Mouse (Mus musculus) midbrain, embryonic 15.5 days (tissue): ENCODE measurements around the gene Esyt3. TPM values are rescaled to one million over a fixed set of nuclear protein-coding genes. Genes with fewer than 3 reads are reported as not detected.

Source experiments
- ATAC-seq: fragments of 200-750 bp; cut with Nextera tagmentation; replicated peaks from 2 replicates; pipeline ENCODE4 v1.8.0; 2017; ENCODE audit warnings: moderate TSS enrichment
- H3K27ac ChIP-seq: fragments of 300-500 bp; sonication (generic); 2 replicates; pipeline ENCODE4 v1.5.1; 2015; ENCODE audit warnings: mild to moderate bottlenecking, inconsistent platforms
- H3K27me3 ChIP-seq: fragments of 300-500 bp; sonication (generic); replicated peaks from 2 replicates; pipeline ENCODE4 v1.6.1; 2015; ENCODE audit warnings: inconsistent platforms
- H3K36me3 ChIP-seq: fragments of 300-500 bp; sonication (generic); replicated peaks from 2 replicates; pipeline ENCODE4 v1.6.1; 2015; ENCODE audit warnings: inconsistent platforms
- H3K4me1 ChIP-seq: fragments of 300-500 bp; sonication (generic); 2 replicates; pipeline ENCODE4 v1.6.1; 2015; ENCODE audit warnings: inconsistent platforms
- H3K4me2 ChIP-seq: fragments of 300-500 bp; sonication (generic); 2 replicates; pipeline ENCODE4 v1.6.1; 2015; ENCODE audit warnings: inconsistent platforms, mild to moderate bottlenecking, moderate library complexity
- H3K4me3 ChIP-seq: fragments of 300-500 bp; sonication (generic); 2 replicates; pipeline ENCODE4 v1.5.1; 2015; ENCODE audit warnings: mild to moderate bottlenecking, inconsistent platforms
- H3K9ac ChIP-seq: fragments of 300-500 bp; sonication (generic); 2 replicates; pipeline ENCODE4 v1.6.1; 2015; ENCODE audit warnings: mild to moderate bottlenecking, inconsistent platforms
- H3K9me3 ChIP-seq: fragments of 300-500 bp; sonication (generic); 2 replicates; pipeline ENCODE4 v1.6.1; 2016; ENCODE audit warnings: inconsistent platforms
- WGBS: fragments of 180-500 bp; shearing (Covaris S2); methylation state at CpG from one replicate; pipeline ENCODE4 v1.1.7; 2015; ENCODE audit warnings: mixed read lengths; 5-methylcytosine and 5-hydroxymethylcytosine counted together
- polyA plus RNA-seq: library from polyadenylated mRNA; unstranded; fragments of >200 nt; fragmentation: Nextera tagmentation; extraction: Ambion mirVana; gene quantifications from 2 replicates; pipeline ENCODE4 v1.2.1, GENCODE M21; 2015

Esyt3 gene
- polyA plus RNA-seq = 0.63 and 0.75 TPM in 2 replicates

DNA sequence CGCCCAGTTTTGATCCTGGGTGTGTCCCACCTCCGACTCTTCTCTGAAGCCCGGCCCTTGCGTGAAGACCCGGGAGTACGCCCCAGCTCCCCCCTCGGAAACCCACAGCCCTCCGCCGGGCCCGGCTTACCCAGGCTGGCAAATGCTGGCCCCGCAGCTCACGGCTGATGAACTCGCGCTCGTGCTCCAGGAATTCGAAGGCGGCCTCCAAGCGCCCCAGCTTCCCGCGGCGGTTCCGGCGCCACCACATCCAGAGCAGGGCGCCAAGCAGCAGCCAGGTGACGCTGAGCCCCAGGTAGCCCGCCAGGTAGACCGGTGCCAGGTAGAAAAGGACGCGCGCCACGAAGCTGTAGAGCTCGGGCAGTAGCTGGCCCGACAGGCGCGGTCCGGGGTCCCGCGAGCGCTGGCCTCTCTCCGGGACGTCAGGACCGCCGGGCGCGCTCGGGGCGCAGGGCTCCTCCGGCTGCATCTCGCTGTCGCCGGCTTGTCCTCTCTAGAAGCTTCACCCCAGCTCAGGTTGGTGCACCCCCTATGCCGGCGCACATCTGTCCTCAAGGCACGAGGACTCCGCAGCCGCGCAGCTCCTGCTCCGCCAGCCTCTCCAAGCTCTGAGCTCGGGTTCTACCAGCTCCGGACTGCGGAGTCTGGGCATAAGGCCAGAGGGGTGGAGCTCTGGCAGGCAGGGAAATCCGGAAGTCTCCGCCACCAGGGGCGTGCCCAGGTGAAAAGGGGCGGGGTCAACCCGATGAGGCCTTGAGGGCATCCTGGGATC, at the start of gene Esyt3:
Gene Esyt3, minus strand, starts transcription at position 637 of the 772 bp plus-strand sequence.
- Histone ChIP-seq H3K27me3 (peaks cover 44% of the 10 kb centered on the region), H3K27ac (no peak within 1 kb of the TSS), H3K4me2 (peak within 1 kb of the TSS; percentile 93), H3K36me3 (no peaks in the 10 kb centered on the region), H3K9ac (peak within 1 kb of the TSS; percentile 46), H3K4me1 (peaks cover 14% of the 10 kb centered on the region), H3K4me3 (peak within 1 kb of the TSS; percentile 41), H3K9me3 (no peaks in the 10 kb centered on the region)
- WGBS = under 1% methylated on average over 66 of the region's 66 CpGs
- peak; percentile 83 for ATAC-seq

- ATAC-seq = no peak
- Histone ChIP-seq H3K27me3 (no peaks in the 10 kb centered on the region), H3K4me2 (no peak overlapping the region), H3K9ac (no peak overlapping the region), H3K4me1 (peaks cover 4% of the 10 kb centered on the region; the same call in 1 of the 2 replicates), H3K9me3 (no peaks in the 10 kb centered on the region), H3K27ac (no peak overlapping the region), H3K4me3 (no peak overlapping the region), H3K36me3 (0 out of 2 replicates have a peak, but pooled peaks cover 4% of the 10 kb centered on the region)
- 80% methylated on average over 9 of the region's 9 CpGs for WGBS
Measured at GRCm38 (mm10) chr9:99401288-99401974, 43.1 kb upstream of the Esyt3 start.

GRCm38 (mm10) chr9:99400781-99401180, 42.4 kb upstream of the Esyt3 start:
- no peak overlapping the region for H3K27ac ChIP-seq
- H3K9ac ChIP-seq = no peak overlapping the region
- no peaks in the 10 kb centered on the region for H3K9me3 ChIP-seq
- H3K4me2 ChIP-seq = no peak overlapping the region
- 0 out of 2 replicates have a peak, but pooled peaks cover 4% of the 10 kb centered on the region for H3K36me3 ChIP-seq
- ATAC-seq = no peak
- 86% methylated on average over 6 of the region's 6 CpGs for WGBS
- H3K27me3 ChIP-seq = no peaks in the 10 kb centered on the region
- no peak overlapping the region for H3K4me3 ChIP-seq
- peaks cover 4% of the 10 kb centered on the region; the same call in 1 of the 2 replicates for H3K4me1 ChIP-seq

DNA sequence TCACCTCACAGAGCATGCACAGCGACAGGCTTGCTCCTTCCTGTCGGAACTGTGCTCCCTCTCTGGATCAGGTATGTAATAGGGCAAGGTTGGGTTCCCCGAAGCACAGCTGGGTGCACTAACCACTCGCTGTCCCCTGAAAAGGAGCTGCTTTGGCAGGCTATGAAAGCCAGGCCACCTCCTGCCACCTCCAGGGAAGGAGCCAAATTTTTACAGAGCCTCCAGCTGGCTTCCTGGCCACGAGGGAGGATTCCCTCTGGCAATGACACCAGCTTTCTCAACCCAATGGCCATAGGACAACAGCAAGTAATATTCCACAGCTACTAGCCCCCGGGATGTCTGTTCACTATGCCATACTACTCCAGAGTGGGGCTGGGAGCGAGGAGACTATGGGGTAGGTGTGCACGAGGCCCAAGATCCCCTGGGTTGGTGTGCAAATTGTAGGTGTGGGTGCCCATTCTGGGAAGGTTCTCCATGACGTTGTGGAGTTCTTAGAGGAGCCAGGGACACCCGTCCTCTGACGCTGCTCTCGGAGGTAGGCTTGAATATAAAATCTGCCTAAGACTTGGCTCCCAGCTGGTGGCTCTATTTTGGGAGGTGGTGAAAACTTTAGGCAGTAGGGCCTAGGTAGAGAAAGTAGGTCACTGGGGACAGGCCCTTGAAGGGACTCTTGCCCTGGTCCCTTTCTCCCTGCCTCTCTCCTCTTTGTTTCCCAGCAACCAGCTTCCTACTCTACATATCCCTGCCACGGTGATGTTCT, 38.9 kb upstream of the Esyt3 start:
- WGBS = 83% methylated on average over 13 of the region's 13 CpGs

DNA sequence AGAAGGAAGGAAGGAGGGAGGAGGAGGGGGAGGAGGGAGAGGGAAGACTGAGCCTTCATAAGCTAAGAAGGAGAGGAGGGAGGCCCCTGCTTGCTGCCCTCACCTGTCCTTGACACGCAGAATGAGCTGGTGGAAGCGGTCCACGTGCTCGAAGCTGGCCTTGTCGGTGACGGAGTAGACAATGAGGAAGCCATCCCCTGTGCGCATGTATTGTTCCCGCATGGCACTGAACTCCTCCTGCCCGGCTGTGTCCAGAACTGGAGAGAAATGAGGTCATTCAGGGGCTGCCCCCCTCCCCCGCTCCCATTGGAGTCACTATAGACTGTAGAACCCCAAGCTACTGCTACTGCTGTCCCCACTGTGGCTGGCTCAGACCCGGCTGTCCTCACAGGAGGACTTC, 36.0 kb upstream of the Esyt3 start:
- H3K27me3 ChIP-seq = no peaks in the 10 kb centered on the region
- no peak overlapping the region for H3K4me2 ChIP-seq
- no peak overlapping the region for H3K9ac ChIP-seq
- H3K27ac ChIP-seq = no peak overlapping the region
- ATAC-seq = no peak; the same call in 1 of the 2 replicates
- H3K9me3 ChIP-seq = no peaks in the 10 kb centered on the region
- H3K36me3 ChIP-seq = 0 out of 2 replicates have a peak, but pooled peaks cover 10% of the 10 kb centered on the region
- H3K4me3 ChIP-seq = no peak overlapping the region
- no peaks in the 10 kb centered on the region for H3K4me1 ChIP-seq
- WGBS = 68% methylated on average over 11 of the region's 11 CpGs

More for the DNA sequence above, 38.9 kb upstream of the Esyt3 start:
- Histone ChIP-seq H3K4me2 (no peak overlapping the region), H3K27me3 (no peaks in the 10 kb centered on the region), H3K4me1 (peaks cover 4% of the 10 kb centered on the region; the same call in 1 of the 2 replicates), H3K27ac (no peak overlapping the region), H3K36me3 (0 out of 2 replicates have a peak, but pooled peaks cover 11% of the 10 kb centered on the region), H3K4me3 (no peak overlapping the region), H3K9ac (no peak overlapping the region), H3K9me3 (no peaks in the 10 kb centered on the region)
- no peak for ATAC-seq

DNA sequence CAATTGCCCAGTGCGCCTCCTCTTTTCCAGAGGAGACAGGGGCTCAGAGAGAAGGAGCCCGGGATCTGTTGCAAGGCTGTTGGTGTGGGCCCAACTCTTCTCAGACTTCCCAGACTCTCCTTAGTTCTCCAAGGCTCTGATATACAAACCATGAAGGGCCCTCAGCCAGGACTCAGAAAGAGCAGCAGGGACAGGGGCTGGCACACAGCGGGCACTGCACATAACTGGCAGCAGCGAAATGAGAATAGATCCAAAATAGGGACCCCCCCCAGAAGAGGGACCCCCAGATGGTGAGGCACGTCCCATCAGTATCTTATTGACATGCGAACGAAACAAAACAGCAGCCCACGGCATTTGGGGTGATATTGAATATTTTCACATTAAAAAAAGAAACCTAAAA, 34.8 kb upstream of the Esyt3 start:
- ATAC-seq = no peak
- Histone ChIP-seq H3K4me3 (no peak overlapping the region), H3K9ac (no peak overlapping the region), H3K27me3 (no peaks in the 10 kb centered on the region), H3K27ac (no peak overlapping the region), H3K4me1 (no peaks in the 10 kb centered on the region), H3K9me3 (no peaks in the 10 kb centered on the region), H3K36me3 (0 out of 2 replicates have a peak, but pooled peaks cover 10% of the 10 kb centered on the region), H3K4me2 (no peak overlapping the region)
- 94% methylated on average over 8 of the region's 8 CpGs for WGBS

- no peak overlapping the region for H3K27ac ChIP-seq
- H3K4me2 ChIP-seq = no peak overlapping the region
- H3K27me3 ChIP-seq = no peaks in the 10 kb centered on the region
- 94% methylated on average over 10 of the region's 10 CpGs for WGBS
- no peaks in the 10 kb centered on the region for H3K4me1 ChIP-seq
- ATAC-seq = no peak
- H3K36me3 ChIP-seq = peaks cover 10% of the 10 kb centered on the region; the same call in 1 of the 2 replicates
- no peak overlapping the region for H3K4me3 ChIP-seq
- no peak overlapping the region for H3K9ac ChIP-seq
- H3K9me3 ChIP-seq = no peaks in the 10 kb centered on the region
Measured at GRCm38 (mm10) chr9:99391557-99391956, 33.2 kb upstream of the Esyt3 start.

GRCm38 (mm10) chr9:99390716-99391115, 32.4 kb upstream of the Esyt3 start:
- no peaks in the 10 kb centered on the region for H3K27me3 ChIP-seq
- H3K4me2 ChIP-seq = no peak overlapping the region
- H3K36me3 ChIP-seq = peaks cover 13% of the 10 kb centered on the region; the same call in 1 of the 2 replicates
- H3K9me3 ChIP-seq = no peaks in the 10 kb centered on the region
- no peak overlapping the region for H3K4me3 ChIP-seq
- 42% methylated on average over 2 of the region's 2 CpGs for WGBS
- no peak for ATAC-seq
- H3K9ac ChIP-seq = no peak overlapping the region
- no peaks in the 10 kb centered on the region for H3K4me1 ChIP-seq
- no peak overlapping the region for H3K27ac ChIP-seq

DNA sequence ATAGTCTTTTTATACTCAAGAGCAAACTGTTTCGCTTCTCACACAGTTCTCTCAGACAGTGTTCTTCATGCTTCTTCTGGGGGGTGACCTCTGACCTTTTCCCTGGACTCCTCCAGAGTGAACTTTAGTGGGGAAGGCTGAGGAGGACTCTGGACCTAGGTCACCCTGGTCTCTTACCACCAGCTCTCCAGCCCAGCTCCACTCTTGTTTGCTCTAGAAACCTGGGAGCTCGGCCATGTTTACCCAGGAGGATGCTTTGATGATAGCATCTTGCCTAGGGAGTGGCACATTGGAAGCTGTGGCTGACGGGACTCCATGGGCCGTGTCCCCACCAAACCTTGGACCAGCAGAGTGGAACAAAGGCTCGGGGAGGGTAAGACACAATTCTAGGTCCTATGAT, 31.8 kb upstream of the Esyt3 start:
- Histone ChIP-seq H3K27me3 (no peaks in the 10 kb centered on the region), H3K4me3 (no peak overlapping the region), H3K27ac (no peak overlapping the region), H3K4me2 (no peak overlapping the region), H3K36me3 (peaks cover 13% of the 10 kb centered on the region; the same call in 1 of the 2 replicates), H3K9ac (no peak overlapping the region), H3K9me3 (no peaks in the 10 kb centered on the region), H3K4me1 (no peaks in the 10 kb centered on the region)
- no peak for ATAC-seq
- 87% methylated on average over 5 of the region's 5 CpGs for WGBS

GRCm38 (mm10) chr9:99389506-99389905, 31.1 kb upstream of the Esyt3 start:
- Histone ChIP-seq H3K4me2 (no peak overlapping the region), H3K36me3 (peaks cover 13% of the 10 kb centered on the region; the same call in 1 of the 2 replicates), H3K27ac (no peak overlapping the region), H3K27me3 (no peaks in the 10 kb centered on the region), H3K4me3 (no peak overlapping the region), H3K9ac (no peak overlapping the region), H3K9me3 (no peaks in the 10 kb centered on the region), H3K4me1 (no peaks in the 10 kb centered on the region)
- ATAC-seq = no peak
- 92% methylated on average over 8 of the region's 8 CpGs for WGBS

DNA sequence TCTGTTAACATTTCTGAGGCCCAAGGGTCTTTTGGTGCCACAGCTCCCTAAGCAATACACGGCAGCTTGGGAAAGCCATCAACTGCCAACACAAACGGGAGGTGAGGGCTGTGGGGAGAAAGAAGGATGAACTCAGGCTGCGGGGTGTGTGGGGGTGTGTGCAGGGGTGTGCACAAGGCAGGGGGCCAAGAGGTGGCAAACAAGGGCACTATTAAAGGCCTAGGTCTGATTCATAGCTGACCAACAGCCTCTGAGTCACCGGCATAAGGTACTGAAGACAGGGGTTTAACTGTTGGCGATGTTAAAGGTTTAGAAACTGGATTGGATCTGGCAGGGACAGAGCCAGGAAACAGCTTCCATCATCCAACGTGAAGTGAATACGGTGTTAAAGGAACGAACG, 30.5 kb upstream of the Esyt3 start:
- ATAC-seq = no peak
- Histone ChIP-seq H3K4me3 (no peak overlapping the region), H3K27ac (0 out of 2 replicates have a peak overlapping the region, but pooled peaks have one; percentile 25), H3K4me2 (no peak overlapping the region), H3K36me3 (peaks cover 13% of the 10 kb centered on the region; the same call in 1 of the 2 replicates), H3K27me3 (no peaks in the 10 kb centered on the region), H3K9ac (no peak overlapping the region), H3K9me3 (no peaks in the 10 kb centered on the region), H3K4me1 (no peaks in the 10 kb centered on the region)
- WGBS = 83% methylated on average over 9 of the region's 9 CpGs

DNA sequence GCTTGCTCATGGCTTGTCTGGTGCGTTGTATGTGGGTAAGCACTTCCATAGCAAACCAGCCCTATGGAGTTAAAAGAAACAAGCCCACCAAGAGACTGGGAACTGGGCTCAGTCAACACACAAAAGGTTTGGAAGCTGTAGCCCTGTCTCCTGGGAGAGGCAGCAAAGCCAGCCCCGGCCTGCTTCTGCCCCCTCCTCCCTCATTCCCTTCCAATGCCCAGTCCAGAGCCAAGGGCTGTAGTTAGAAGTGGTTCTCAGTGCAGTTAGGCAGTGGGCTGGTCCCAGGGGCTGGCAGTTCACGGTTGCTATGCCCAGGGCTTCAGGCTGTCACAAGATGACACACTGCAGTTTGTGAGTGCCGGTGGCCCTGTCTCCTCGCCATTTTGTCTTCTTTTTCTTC, 29.7 kb upstream of the Esyt3 start:
- ATAC-seq = peak; percentile 46
- Histone ChIP-seq H3K36me3 (peaks cover 11% of the 10 kb centered on the region; the same call in 1 of the 2 replicates), H3K27ac (0 out of 2 replicates have a peak overlapping the region, but pooled peaks have one; percentile 20)

More for the DNA sequence above, 29.7 kb upstream of the Esyt3 start:
- no peaks in the 10 kb centered on the region for H3K9me3 ChIP-seq
- no peak overlapping the region for H3K4me2 ChIP-seq
- H3K4me1 ChIP-seq = no peaks in the 10 kb centered on the region
- no peak overlapping the region for H3K9ac ChIP-seq
- 70% methylated on average over 5 of the region's 5 CpGs for WGBS
- H3K27me3 ChIP-seq = no peaks in the 10 kb centered on the region
- no peak overlapping the region for H3K4me3 ChIP-seq
